Mouse (Mus musculus) c-Kit-positive CD71-negative TER-119-negative erythroid progenitor cells, embryonic 14.5 days (primary cell): ENCODE measurements at regions not wholly inside any gene's neighbourhood (a gene's known extent, or its start where the extent isn't known, plus 50 kb on each side); places are given as distances from the start of the nearest gene placed in this dataset.

Source experiments
- DNase-seq: peaks from one replicate; pipeline ENCODE4 v3.0.0-alpha.2; 2013; ENCODE audit warnings: low read depth

DNA sequence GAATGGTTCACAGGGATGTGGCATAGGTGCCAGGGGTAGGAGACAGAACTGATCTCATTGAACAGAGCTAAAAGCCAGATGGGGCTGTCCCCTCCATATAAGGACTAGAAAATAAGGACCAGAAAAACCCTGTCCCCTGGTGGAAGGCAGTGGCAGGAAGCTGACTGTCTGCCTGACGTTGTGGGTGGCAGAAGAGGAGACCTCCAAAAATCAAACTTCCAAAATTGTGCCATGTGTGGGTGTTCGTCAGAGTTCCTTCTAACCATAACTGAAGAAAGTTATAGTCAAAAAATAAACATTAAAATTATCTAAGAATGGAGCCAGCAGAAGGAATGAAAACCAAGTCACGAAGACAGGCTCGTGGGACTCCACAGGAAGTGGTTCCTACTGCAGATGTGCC is 129.2 kb downstream of the Mtx3 start:
- DNase-seq, result no peak

DNA sequence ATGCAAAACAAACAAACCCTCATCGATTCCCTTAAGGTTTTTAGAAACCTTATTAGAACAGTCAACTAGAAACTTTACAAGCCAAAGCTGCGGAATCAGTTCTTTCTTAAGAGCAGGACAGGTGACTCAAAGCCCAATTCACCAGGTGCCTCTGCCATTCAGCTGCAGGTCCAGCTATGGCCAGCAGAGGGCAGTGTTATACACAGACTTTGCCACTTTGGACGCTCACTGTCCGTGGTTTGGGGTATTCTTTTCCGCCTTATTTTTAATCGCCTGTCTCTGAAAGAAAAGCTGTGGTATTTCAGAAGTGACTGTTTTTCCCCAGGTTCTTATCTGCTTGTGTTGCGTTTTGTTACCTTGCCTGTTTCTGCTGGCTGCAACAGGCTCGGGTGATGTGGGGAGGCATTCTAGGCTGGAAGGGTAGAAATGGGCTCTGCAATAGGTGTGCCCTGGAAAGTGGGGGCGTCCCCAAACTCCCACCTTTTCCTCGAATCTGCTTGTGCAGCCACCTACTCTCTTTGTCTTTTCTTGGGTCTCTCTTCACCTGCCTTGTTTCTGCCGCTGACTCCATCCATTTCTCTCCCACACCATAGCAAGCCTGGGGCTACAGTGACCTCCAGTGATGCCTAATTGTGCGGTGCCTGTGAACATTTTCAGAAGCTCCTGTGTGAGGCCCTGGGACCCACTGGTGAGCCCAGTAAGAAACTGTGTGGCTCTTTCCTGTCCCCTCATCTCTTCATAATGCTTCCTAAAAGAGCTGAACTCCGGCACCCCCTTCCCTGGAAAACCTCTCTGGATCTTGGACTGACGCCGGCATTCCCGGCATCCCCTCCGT is 142.4 kb downstream of the Mtx3 start:
- peak; percentile 53 for DNase-seq

DNA sequence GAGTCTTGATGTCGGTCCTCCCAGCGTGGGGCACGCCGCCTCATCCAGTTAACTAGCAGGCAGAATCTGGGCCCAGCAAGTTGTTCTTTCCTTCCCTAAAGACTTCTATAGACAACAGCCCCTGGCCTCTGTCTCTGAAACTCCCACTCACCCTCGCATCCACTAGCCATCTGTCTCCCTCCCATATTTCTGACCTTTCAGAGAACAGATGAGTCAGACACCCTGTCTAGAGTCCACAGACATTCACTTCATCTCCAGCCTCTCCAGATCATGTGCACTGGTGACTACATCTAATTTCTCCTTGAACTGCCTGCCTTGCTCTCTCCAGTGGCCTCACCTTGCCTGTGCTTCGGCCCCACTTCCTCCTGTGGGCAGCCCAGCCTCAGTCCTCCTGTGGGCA is 143.1 kb downstream of the Mtx3 start:
- DNase-seq, result no peak

DNA sequence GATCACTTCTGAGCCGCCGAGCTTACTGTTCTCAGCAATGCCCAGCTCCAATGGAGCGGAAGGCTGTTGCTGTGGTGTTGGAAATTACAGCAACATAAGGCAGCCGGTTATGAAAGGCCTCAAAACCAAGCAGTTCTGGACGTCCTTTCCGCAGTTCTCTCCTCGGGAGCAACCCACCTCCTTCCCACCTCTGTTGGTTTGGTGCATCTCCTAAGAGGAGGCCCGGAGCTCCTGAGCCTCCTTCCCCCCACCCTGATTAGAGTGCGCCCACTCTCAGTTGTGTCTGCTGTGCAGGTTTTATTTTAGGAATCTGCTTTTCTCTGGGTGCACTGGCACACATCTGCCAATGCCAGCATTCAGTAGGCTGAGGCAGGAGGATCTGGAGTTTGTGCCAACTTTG is 144.0 kb downstream of the Mtx3 start:
- DNase-seq, result no peak

DNA sequence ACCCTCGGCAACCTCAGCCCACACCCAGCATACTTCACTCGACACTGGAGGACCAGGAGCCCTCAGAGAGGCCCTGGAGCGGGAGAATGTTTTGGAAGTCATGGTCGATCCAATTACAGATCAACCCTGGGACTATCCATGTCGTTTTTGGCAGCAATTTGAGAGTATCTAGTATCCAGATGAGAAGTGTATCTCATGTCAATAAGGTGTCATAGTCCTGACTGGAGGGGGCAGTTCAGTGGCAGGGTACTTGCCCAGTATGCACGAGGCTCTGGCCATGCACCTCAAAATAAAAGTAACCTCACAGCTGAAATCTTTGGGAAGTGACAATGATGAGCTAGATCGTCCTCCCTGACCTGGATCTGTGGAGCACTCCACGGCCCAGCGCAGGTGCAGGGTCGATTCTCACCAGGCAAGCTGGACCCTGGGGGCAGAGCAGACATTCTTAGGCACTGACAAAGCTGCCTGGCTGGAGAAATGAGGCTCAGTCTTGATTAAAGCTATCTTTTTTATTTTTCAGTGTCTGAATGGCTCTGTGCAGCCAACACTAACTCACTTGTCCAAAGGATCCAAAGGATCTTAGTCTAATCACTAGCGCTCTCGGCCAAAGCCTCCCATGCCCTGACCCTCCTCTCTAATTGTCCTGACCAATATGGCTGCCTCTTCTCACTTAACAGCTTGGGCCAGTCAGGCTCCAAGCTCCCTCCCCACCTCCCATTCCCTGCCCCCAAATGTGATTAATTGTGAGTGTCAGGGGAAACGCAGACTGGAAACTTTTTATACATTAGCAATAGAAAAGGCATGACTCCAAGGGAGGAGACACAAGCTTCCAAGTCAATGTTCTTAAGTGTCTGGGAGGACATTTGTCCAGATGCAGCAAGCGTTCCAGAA is 146.0 kb downstream of the Mtx3 start:
- DNase-seq, result no peak
